Comparison of ENCODE assay signal across 8 mouse cellular contexts in the genomic region with DNA sequence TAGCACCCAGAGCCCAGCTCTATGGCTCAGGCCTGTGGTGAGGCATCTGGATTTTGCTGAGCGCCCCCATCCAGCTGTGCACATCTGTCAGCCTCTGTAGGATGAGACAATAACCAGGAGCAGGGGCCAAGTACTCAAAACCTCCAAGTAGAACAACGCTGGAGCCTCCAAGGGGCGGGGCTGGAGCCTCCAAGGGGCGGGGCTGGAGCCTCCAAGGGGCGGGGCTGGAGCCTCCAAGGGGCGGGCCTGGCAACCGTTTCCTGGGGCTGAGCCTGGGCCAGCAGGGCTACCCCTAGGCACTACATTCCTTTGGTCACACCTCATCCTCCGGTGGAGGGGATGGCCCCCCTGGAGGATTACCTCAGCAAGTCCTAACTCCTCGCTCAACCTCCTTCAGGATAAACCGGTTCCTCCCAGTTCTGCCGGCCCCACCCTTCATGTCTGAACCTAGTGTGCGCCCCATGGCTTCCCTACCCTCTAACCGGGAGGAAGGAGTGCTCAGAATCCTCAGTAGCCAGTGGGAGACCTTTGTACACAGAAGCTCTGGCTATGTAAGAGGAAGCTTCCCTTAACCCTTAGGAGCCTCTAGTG. TPM values are rescaled to one million over a fixed set of nuclear protein-coding genes. Genes with fewer than 3 reads are reported as not detected.
A peak's percentile ranks its signal among the peaks of the same experiment; 100 is the strongest.
DNase-seq lines count a peak whose midpoint lies in the region; ATAC-seq lines count a peak whose summit lies in the region.

No protein-coding gene starts in this region.

- H3K9ac ChIP-seq in limb, embryonic 13.5 days = no peak overlapping the region
- no peak overlapping the region for H3K9ac ChIP-seq in neural tube, embryonic 12.5 days

- H3K9me3 ChIP-seq in limb, embryonic 13.5 days = no peaks in the 10 kb centered on the region
- no peaks in the 10 kb centered on the region for H3K9me3 ChIP-seq in neural tube, embryonic 12.5 days

- no peaks in the 10 kb centered on the region for H3K27me3 ChIP-seq in limb, embryonic 13.5 days
- H3K27me3 ChIP-seq in neural tube, embryonic 12.5 days (replicated peaks) = peaks cover 3% of the 10 kb centered on the region; the same call in 1 of the 2 replicates

- peak; percentile 60 for ATAC-seq in erythroblast, adult 5-6 weeks (replicated peaks; ENCODE audit: low FRiP score, poor library complexity, severe bottlenecking)
- peak; percentile 63 for ATAC-seq in limb, embryonic 13.5 days (ENCODE audit: low FRiP score, low read depth)
- ATAC-seq in neural tube, embryonic 12.5 days (ENCODE audit: low FRiP score, low read depth) = no peak

- WGBS in limb, embryonic 13.5 days = 12% methylated on average over 13 of the region's 13 CpGs
- 12% methylated on average over 13 of the region's 13 CpGs for WGBS in neural tube, embryonic 12.5 days

- no peaks in the 10 kb centered on the region for H3K36me3 ChIP-seq in limb, embryonic 13.5 days
- H3K36me3 ChIP-seq in neural tube, embryonic 12.5 days = no peaks in the 10 kb centered on the region

- peak overlapping the region; percentile 75 for H3K27ac ChIP-seq in limb, embryonic 13.5 days
- H3K27ac ChIP-seq in neural tube, embryonic 12.5 days = no peak overlapping the region

- H3K4me1 ChIP-seq in limb, embryonic 13.5 days = peaks cover 69% of the 10 kb centered on the region
- peaks cover 36% of the 10 kb centered on the region for H3K4me1 ChIP-seq in neural tube, embryonic 12.5 days

- peak overlapping the region; percentile 27 for H3K4me2 ChIP-seq in limb, embryonic 13.5 days (replicated peaks)
- peak overlapping the region; percentile 17; the same call in 1 of the 2 replicates for H3K4me2 ChIP-seq in neural tube, embryonic 12.5 days (replicated peaks)

- no peak overlapping the region for H3K4me3 ChIP-seq in limb, embryonic 13.5 days
- no peak overlapping the region for H3K4me3 ChIP-seq in neural tube, embryonic 12.5 days

- intact Hi-C loops in heart, postnatal 36 days (cut with DNase I) = no loop called here
- intact Hi-C loops in left cerebral cortex, postnatal 4 days (cut with DNase I) = no loop called here

- peak; percentile 72 for DNase-seq in 416B (ENCODE audit: low read depth)
- peak; percentile 71 for DNase-seq in T-cell, adult 2 months (ENCODE audit: low spot score)
- peak; percentile 72 to 81 for DNase-seq in heart, postnatal 36 days
- DNase-seq in cerebellum, postnatal 14 days = no peak
- DNase-seq in left cerebral cortex, postnatal 4 days = no peak

RNA-seq across cellular contexts. Expression of a gene that starts 30.0 kb away (rescaled TPM):
- total RNA-seq in erythroblast, adult 5-6 weeks (2015; ENCODE audit: low replicate concordance) = 4.2 and 6.1 TPM in 2 replicates
- 1.4 and 2.8 TPM in 2 replicates for total RNA-seq in erythroblast, adult 5-6 weeks (2017; ENCODE audit: low replicate concordance)
- total RNA-seq in heart, postnatal 36 days (2021) = 10 to 100 TPM; 22.0 to 23.2 TPM
- polyA plus RNA-seq in limb, embryonic 13.5 days (2015; fragmentation: Nextera tagmentation; extraction: Ambion mirVana) = 2.9 and 3.5 TPM in 2 replicates
- 5.1 and 6.3 TPM in 2 replicates for polyA plus RNA-seq in neural tube, embryonic 12.5 days (2016; fragmentation: Nextera tagmentation; extraction: Ambion mirVana)
- total RNA-seq in left cerebral cortex, postnatal 4 days (2021) = 10 to 100 TPM; 12.2 to 13.7 TPM

RNA-seq across cellular contexts. Expression of a gene that starts 33.7 kb away (rescaled TPM):
- 5.6 and 10.9 TPM in 2 replicates for total RNA-seq in erythroblast, adult 5-6 weeks (2015; ENCODE audit: low replicate concordance)
- total RNA-seq in erythroblast, adult 5-6 weeks (2017; ENCODE audit: low replicate concordance) = 4.7 and 6.6 TPM in 2 replicates
- 10 to 100 TPM; 14.3 to 16.2 TPM for total RNA-seq in heart, postnatal 36 days (2021)
- polyA plus RNA-seq in limb, embryonic 13.5 days (2015; fragmentation: Nextera tagmentation; extraction: Ambion mirVana) = 22.0 and 24.5 TPM in 2 replicates
- polyA plus RNA-seq in neural tube, embryonic 12.5 days (2016; fragmentation: Nextera tagmentation; extraction: Ambion mirVana) = 5.3 and 7.0 TPM in 2 replicates
- total RNA-seq in left cerebral cortex, postnatal 4 days (2021) = 1 to 10 TPM; 1.9 to 4.1 TPM

Comparison
In these comparisons a context has a peak if more than half of its experiments do, and no peak if none do; other contexts are left out.
1. DNase-seq: peak in 416B (single experiment), T-cell, adult 2 months (single experiment) and heart, postnatal 36 days (2 of 2); none in cerebellum, postnatal 14 days (0 of 2) and left cerebral cortex, postnatal 4 days (single experiment).